Mouse (Mus musculus): ENCODE measurements around the gene Adra2c.

- TF ChIP-seq CTCF (IDR thresholded peaks at IDR 0.05; ENCODE audit: control insufficient read depth, insufficient read depth, insufficient replicate concordance, low read depth, low read length) (no peak), POLR2A (IDR thresholded peaks at IDR 0.05; ENCODE audit: control insufficient read depth, low read depth, low read length) (no peak)
These were observed 21.5 kb downstream of the Adra2c start for GRCm38 (mm10) chr5:35299621-35300020.

All from testis, adult 2 months (tissue).